Mouse (Mus musculus) kidney, postnatal 25 days (tissue): ENCODE measurements around the gene Spg7.
"Not testable (repeated sequence)": the region's sequence is repeated elsewhere in the genome, so short reads cannot be mapped to it uniquely, and the experiment has no call there.

Experiments
- DNase-seq, 2 experiments: peaks; one replicate each; pipeline ENCODE4 v3.0.0; 2021; ENCODE audit warnings: mixed read lengths in 2 of 2

Gene Spg7

GRCm38 (mm10) chr8:123041774-123042105 lies 21.0 kb upstream of the Spg7 start:
- DNase-seq = peak in 1 of 2 experiments; percentile 51

- peak; percentile 99 to 100 for DNase-seq
These were observed 20.4 kb upstream of the Spg7 start, which contains the start of gene Ankrd11 for GRCm38 (mm10) chr8:123042158-123042973. Ankrd11 (minus strand) TSS chr8:123042277.

- DNase-seq = no peak
These were observed 19.6 kb upstream of the Spg7 start for GRCm38 (mm10) chr8:123042974-123043625.

- DNase-seq = no peak
These were observed 18.8 kb upstream of the Spg7 start for GRCm38 (mm10) chr8:123043941-123044340.

GRCm38 (mm10) chr8:123044743-123045425 lies 17.9 kb upstream of the Spg7 start:
- not testable (repeated sequence) for DNase-seq

GRCm38 (mm10) chr8:123046706-123047105 lies 16.0 kb upstream of the Spg7 start:
- DNase-seq = peak in 1 of 2 experiments; percentile 39

- peak; percentile 32 to 64 for DNase-seq
These were observed 14.9 kb upstream of the Spg7 start for GRCm38 (mm10) chr8:123047827-123048226.

- no peak for DNase-seq
These were observed 14.3 kb upstream of the Spg7 start for GRCm38 (mm10) chr8:123048402-123048801.

GRCm38 (mm10) chr8:123051458-123051857 lies 11.3 kb upstream of the Spg7 start:
- peak; percentile 40 to 74 for DNase-seq

- DNase-seq = no peak
These were observed 1.3 kb downstream of the Spg7 start for GRCm38 (mm10) chr8:123064072-123064471.

- peak in 1 of 2 experiments; percentile 14 for DNase-seq
These were observed 2.1 kb downstream of the Spg7 start for GRCm38 (mm10) chr8:123064809-123065213.

GRCm38 (mm10) chr8:123065214-123066100 lies 2.7 kb downstream of the Spg7 start:
- peak; percentile 94 to 98 for DNase-seq

GRCm38 (mm10) chr8:123066101-123066683 lies 3.5 kb downstream of the Spg7 start:
- DNase-seq = no peak

GRCm38 (mm10) chr8:123071176-123071575 lies 8.4 kb downstream of the Spg7 start:
- DNase-seq = no peak

- DNase-seq = no peak
These were observed 14.5 kb downstream of the Spg7 start for GRCm38 (mm10) chr8:123077213-123077612.

GRCm38 (mm10) chr8:123082993-123083392 lies 20.3 kb downstream of the Spg7 start:
- no peak for DNase-seq

- DNase-seq = no peak
These were observed 20.9 kb downstream of the Spg7 start for GRCm38 (mm10) chr8:123083610-123084009.

GRCm38 (mm10) chr8:123087289-123087688 lies 24.5 kb downstream of the Spg7 start:
- DNase-seq = peak in 1 of 2 experiments; percentile 67

- no peak for DNase-seq
These were observed 34.5 kb downstream of the Spg7 start for GRCm38 (mm10) chr8:123097216-123097615.

GRCm38 (mm10) chr8:123097786-123098584 lies 35.2 kb downstream of the Spg7 start:
- peak; percentile 57 to 79 for DNase-seq

- peak in 1 of 2 experiments; percentile 43 for DNase-seq
These were observed 37.5 kb downstream of the Spg7 start for GRCm38 (mm10) chr8:123100288-123100687.
